In genomic region chr11:109008872-109009271, GRCm38 (mm10) we compare ENCODE assay signal across 29 mouse cellular contexts.
"Had no signal": no experiment of that assay in that cellular context is flagged by ENCODE, and none has a peak within 500 bp of the region (broad histone marks: within the 10 kb centered on the region; RNA-seq: fewer than 3 reads in every experiment).

No protein-coding gene starts in this region.

- H3K27me3 ChIP-seq: limb, embryonic 12.5 days; limb, embryonic 13.5 days; limb, embryonic 15.5 days; liver, embryonic 12.5 days; liver, embryonic 13.5 days; liver, embryonic 15.5 days; lung, embryonic 15.5 days; midbrain, embryonic 12.5 days; midbrain, embryonic 13.5 days; midbrain, embryonic 15.5 days; neural tube, embryonic 12.5 days had no signal

- H3K27ac ChIP-seq: left cerebral cortex, adult 2 months; limb, embryonic 10.5 days; limb, embryonic 12.5 days; limb, embryonic 13.5 days; limb, embryonic 15.5 days; liver, embryonic 12.5 days; liver, embryonic 13.5 days; liver, embryonic 14.5 days; liver, embryonic 15.5 days; lung, embryonic 15.5 days; macrophage; midbrain, embryonic 10.5 days; midbrain, embryonic 12.5 days; midbrain, embryonic 13.5 days; midbrain, embryonic 15.5 days; neural tube, embryonic 12.5 days had no signal

- DNase-seq: left cerebral cortex, postnatal 4 days; liver; liver, embryonic 13.5 days; liver, postnatal 0 days; lung, adult 2 months; lung, postnatal 10 days; lung, postnatal 36 days; lung, postnatal 4 days; midbrain, embryonic 14.5 days had no signal

- H3K36me3 ChIP-seq: limb, embryonic 10.5 days; limb, embryonic 12.5 days; limb, embryonic 13.5 days; limb, embryonic 15.5 days; liver, embryonic 12.5 days; liver, embryonic 13.5 days; liver, embryonic 15.5 days; lung, embryonic 15.5 days; midbrain, embryonic 10.5 days; midbrain, embryonic 12.5 days; midbrain, embryonic 13.5 days; midbrain, embryonic 15.5 days; neural tube, embryonic 12.5 days had no signal

- H3K9ac ChIP-seq: limb, embryonic 12.5 days; limb, embryonic 13.5 days; limb, embryonic 15.5 days; liver, embryonic 12.5 days; liver, embryonic 13.5 days; liver, embryonic 14.5 days; liver, embryonic 15.5 days; liver, postnatal 0 days; lung, embryonic 15.5 days; midbrain, embryonic 12.5 days; midbrain, embryonic 13.5 days; midbrain, embryonic 15.5 days; neural tube, embryonic 12.5 days had no signal

- H3K4me3 ChIP-seq: left cerebral cortex, adult 2 months; limb, embryonic 10.5 days; limb, embryonic 12.5 days; limb, embryonic 13.5 days; limb, embryonic 15.5 days; liver, embryonic 12.5 days; liver, embryonic 13.5 days; liver, embryonic 15.5 days; lung, embryonic 15.5 days; megakaryocyte, embryonic 14.5 days; midbrain, embryonic 10.5 days; midbrain, embryonic 12.5 days; midbrain, embryonic 13.5 days; midbrain, embryonic 15.5 days; myocyte; neural tube, embryonic 12.5 days had no signal

- ATAC-seq: liver, embryonic 12.5 days; liver, postnatal 0 days; midbrain, embryonic 13.5 days; midbrain, embryonic 15.5 days; midbrain, embryonic 16.5 days had no signal

- H3K4me1 ChIP-seq: limb, embryonic 10.5 days; limb, embryonic 12.5 days; limb, embryonic 15.5 days; liver, embryonic 12.5 days; liver, embryonic 13.5 days; liver, embryonic 15.5 days; lung, embryonic 15.5 days; megakaryocyte, embryonic 14.5 days; midbrain, embryonic 12.5 days; midbrain, embryonic 13.5 days; midbrain, embryonic 15.5 days; neural tube, embryonic 12.5 days had no signal

- H3K4me2 ChIP-seq: limb, embryonic 12.5 days; limb, embryonic 13.5 days; limb, embryonic 15.5 days; liver, embryonic 11.5 days; liver, embryonic 12.5 days; liver, embryonic 13.5 days; liver, embryonic 15.5 days; lung, embryonic 15.5 days; midbrain, embryonic 11.5 days; midbrain, embryonic 12.5 days; midbrain, embryonic 13.5 days; midbrain, embryonic 15.5 days; neural tube, embryonic 12.5 days had no signal

- H3K9me3 ChIP-seq: limb, embryonic 10.5 days; limb, embryonic 12.5 days; limb, embryonic 13.5 days; limb, embryonic 15.5 days; liver, embryonic 12.5 days; liver, embryonic 13.5 days; liver, embryonic 15.5 days; lung, embryonic 15.5 days; midbrain, embryonic 12.5 days; midbrain, embryonic 13.5 days; midbrain, embryonic 15.5 days; neural tube, embryonic 12.5 days had no signal
